ENCODE assay signal across 9 mouse cellular contexts in genomic region chr3:89280050-89280605, GRCm38 (mm10). TPM values are rescaled to one million over a fixed set of nuclear protein-coding genes. Genes with fewer than 3 reads are reported as not detected.
A peak's percentile ranks its signal among the peaks of the same experiment; 100 is the strongest.
DNase-seq lines count a peak whose midpoint lies in the region; ATAC-seq and TF ChIP-seq lines count a peak whose summit lies in the region.
"Had no signal": no experiment of that assay in that cellular context is flagged by ENCODE, and none has a peak within 500 bp of the region (broad histone marks: within the 10 kb centered on the region; RNA-seq: fewer than 3 reads in every experiment).

No protein-coding gene starts in this region.

- ATAC-seq in forebrain, embryonic 14.5 days = peak; percentile 30
- ATAC-seq in kidney, embryonic 15.5 days (replicated peaks; ENCODE audit: low FRiP score) = no peak
- no peak for ATAC-seq in erythroid progenitor cell, adult 5-6 weeks (replicated peaks; ENCODE audit: low FRiP score, poor library complexity, severe bottlenecking)

- H3K9me3 ChIP-seq in E14TG2a.4 (ENCODE audit: low read length) = no peaks in the 10 kb centered on the region
- H3K9me3 ChIP-seq in forebrain, embryonic 14.5 days (replicated peaks; ENCODE audit: control insufficient read depth, low read length) = no peaks in the 10 kb centered on the region
- H3K9me3 ChIP-seq in kidney, embryonic 15.5 days (replicated peaks) = no peaks in the 10 kb centered on the region

- peak overlapping the region; percentile 80 for H3K4me3 ChIP-seq in E14TG2a.4 (replicated peaks; ENCODE audit: low read length)
- peak overlapping the region; percentile 41 for H3K4me3 ChIP-seq in forebrain, embryonic 14.5 days (ENCODE audit: low read depth, low read length)
- peak overlapping the region; percentile 65 for H3K4me3 ChIP-seq in kidney, embryonic 15.5 days (replicated peaks)

- peaks cover 61% of the 10 kb centered on the region for H3K27me3 ChIP-seq in E14TG2a.4 (ENCODE audit: insufficient read depth, low read length)
- 0 out of 2 replicates have a peak, but pooled peaks cover 13% of the 10 kb centered on the region for H3K27me3 ChIP-seq in forebrain, embryonic 14.5 days (replicated peaks; ENCODE audit: control insufficient read depth, insufficient read depth, low read length)
- H3K27me3 ChIP-seq in kidney, embryonic 15.5 days = peaks cover 4% of the 10 kb centered on the region; the same call in 1 of the 2 replicates

- peak; percentile 61 for DNase-seq in cerebellum, adult 9-10 months
- no peak for DNase-seq in cerebellum, adult 11-12 months
- DNase-seq in forebrain, embryonic 14.5 days (ENCODE audit: low spot score) = peak; percentile 48
- DNase-seq in lung, postnatal 4 days = peak; percentile 56 to 72
- no peak for DNase-seq in frontal cortex, postnatal 10 days (ENCODE audit: low spot score in 2 of 2)

- under 1% methylated on average over 28 of the region's 29 CpGs for WGBS in forebrain, embryonic 14.5 days
- under 1% methylated on average over 29 of the region's 29 CpGs for WGBS in kidney, embryonic 15.5 days

- H3K4me1 ChIP-seq in E14TG2a.4 (replicated peaks; ENCODE audit: low read depth, low read length) = peaks cover 80% of the 10 kb centered on the region
- peaks cover 15% of the 10 kb centered on the region for H3K4me1 ChIP-seq in forebrain, embryonic 14.5 days (ENCODE audit: control insufficient read depth, insufficient read depth, low read length)
- H3K4me1 ChIP-seq in kidney, embryonic 15.5 days = peaks cover 71% of the 10 kb centered on the region

- peak overlapping the region; percentile 88 for H3K4me2 ChIP-seq in forebrain, embryonic 14.5 days (ENCODE audit: low read length)
- H3K4me2 ChIP-seq in kidney, embryonic 15.5 days = peak overlapping the region; percentile 96

- peak overlapping the region; percentile 60 for H3K9ac ChIP-seq in forebrain, embryonic 14.5 days (ENCODE audit: low read length)
- H3K9ac ChIP-seq in kidney, embryonic 15.5 days = peak overlapping the region; percentile 77

- H3K36me3 ChIP-seq in E14TG2a.4 (ENCODE audit: insufficient read depth, low read length) = peaks cover 10% of the 10 kb centered on the region
- H3K36me3 ChIP-seq in forebrain, embryonic 14.5 days (ENCODE audit: control insufficient read depth, insufficient read depth, low read length) = no peaks in the 10 kb centered on the region
- H3K36me3 ChIP-seq in kidney, embryonic 15.5 days = peaks cover 11% of the 10 kb centered on the region

- peak overlapping the region; percentile 23; the same call in 1 of the 2 replicates for H3K27ac ChIP-seq in forebrain, embryonic 14.5 days (ENCODE audit: low read depth, low read length)
- peak overlapping the region; percentile 95 for H3K27ac ChIP-seq in kidney, embryonic 15.5 days

- TF ChIP-seq CTCF in E14TG2a.4 (conservative IDR thresholded peaks at IDR 0.05; ENCODE audit: low read length) = no peak

RNA-seq across cellular contexts. Expression of gene Efna1, which starts 0.8 kb away (rescaled TPM):
- 10.5 and 11.6 TPM in 2 replicates for polyA plus RNA-seq in forebrain, embryonic 14.5 days (2014; fragmentation: Nextera tagmentation; extraction: Ambion mirVana)
- polyA plus RNA-seq in kidney, embryonic 15.5 days (2015; fragmentation: Nextera tagmentation; extraction: Ambion mirVana) = 66.0 and 66.6 TPM in 2 replicates
- total RNA-seq in erythroid progenitor cell, adult 5-6 weeks (2015; ENCODE audit: low replicate concordance) = not detected in 2 replicates
- total RNA-seq in erythroid progenitor cell, adult 5-6 weeks (2017; ENCODE audit: low replicate concordance) = not detected in 2 replicates
- total RNA-seq: MEL had no signal

RNA-seq across cellular contexts. Expression of gene Slc50a1, which starts 9.8 kb away (rescaled TPM):
- polyA plus RNA-seq in forebrain, embryonic 14.5 days (2014; fragmentation: Nextera tagmentation; extraction: Ambion mirVana) = 32.4 and 38.4 TPM in 2 replicates
- polyA plus RNA-seq in kidney, embryonic 15.5 days (2015; fragmentation: Nextera tagmentation; extraction: Ambion mirVana) = 58.0 and 59.9 TPM in 2 replicates
- total RNA-seq in erythroid progenitor cell, adult 5-6 weeks (2015; ENCODE audit: low replicate concordance) = 17.7 and 35.6 TPM in 2 replicates
- total RNA-seq in erythroid progenitor cell, adult 5-6 weeks (2017; ENCODE audit: low replicate concordance) = 3.7 and 9.7 TPM in 2 replicates

RNA-seq across cellular contexts. Expression of gene Dpm3, which starts 21.0 kb away (rescaled TPM):
- 91.5 and 112 TPM in 2 replicates for polyA plus RNA-seq in forebrain, embryonic 14.5 days (2014; fragmentation: Nextera tagmentation; extraction: Ambion mirVana)
- polyA plus RNA-seq in kidney, embryonic 15.5 days (2015; fragmentation: Nextera tagmentation; extraction: Ambion mirVana) = 149 and 153 TPM in 2 replicates
- 16.8 and 18.4 TPM in 2 replicates for total RNA-seq in erythroid progenitor cell, adult 5-6 weeks (2015; ENCODE audit: low replicate concordance)
- 8.3 TPM in 1 of 2 replicates, not detected in the other for total RNA-seq in erythroid progenitor cell, adult 5-6 weeks (2017; ENCODE audit: low replicate concordance)

RNA-seq across cellular contexts. Expression of gene Trim46, which starts 34.0 kb away (rescaled TPM):
- polyA plus RNA-seq in forebrain, embryonic 14.5 days (2014; fragmentation: Nextera tagmentation; extraction: Ambion mirVana) = 34.0 and 50.3 TPM in 2 replicates
- polyA plus RNA-seq in kidney, embryonic 15.5 days (2015; fragmentation: Nextera tagmentation; extraction: Ambion mirVana) = 3.4 and 5.2 TPM in 2 replicates
- total RNA-seq in erythroid progenitor cell, adult 5-6 weeks (2015; ENCODE audit: low replicate concordance) = 1.3 TPM in 1 of 2 replicates, not detected in the other
- total RNA-seq in erythroid progenitor cell, adult 5-6 weeks (2017; ENCODE audit: low replicate concordance) = not detected in 2 replicates

RNA-seq across cellular contexts. Expression of gene Krtcap2, which starts 34.4 kb away (rescaled TPM):
- polyA plus RNA-seq in forebrain, embryonic 14.5 days (2014; fragmentation: Nextera tagmentation; extraction: Ambion mirVana) = 197 and 234 TPM in 2 replicates
- polyA plus RNA-seq in kidney, embryonic 15.5 days (2015; fragmentation: Nextera tagmentation; extraction: Ambion mirVana) = 309 and 321 TPM in 2 replicates
- total RNA-seq in erythroid progenitor cell, adult 5-6 weeks (2015; ENCODE audit: low replicate concordance) = 39.0 and 64.2 TPM in 2 replicates
- total RNA-seq in erythroid progenitor cell, adult 5-6 weeks (2017; ENCODE audit: low replicate concordance) = 7.2 and 29.1 TPM in 2 replicates

Comparison
In these comparisons a context has a peak if more than half of its experiments do, and no peak if none do; other contexts are left out.
1. DNase-seq: peak in cerebellum, adult 9-10 months (single experiment), forebrain, embryonic 14.5 days (single experiment) and lung, postnatal 4 days (2 of 2); none in cerebellum, adult 11-12 months (single experiment) and frontal cortex, postnatal 10 days (0 of 2).
2. Peak in every context shown above with its lines, with median percentiles within 50 percentile points of each other: H3K4me3 ChIP-seq.